ENCODE assay signal across 20 mouse cellular contexts in the genomic region with DNA sequence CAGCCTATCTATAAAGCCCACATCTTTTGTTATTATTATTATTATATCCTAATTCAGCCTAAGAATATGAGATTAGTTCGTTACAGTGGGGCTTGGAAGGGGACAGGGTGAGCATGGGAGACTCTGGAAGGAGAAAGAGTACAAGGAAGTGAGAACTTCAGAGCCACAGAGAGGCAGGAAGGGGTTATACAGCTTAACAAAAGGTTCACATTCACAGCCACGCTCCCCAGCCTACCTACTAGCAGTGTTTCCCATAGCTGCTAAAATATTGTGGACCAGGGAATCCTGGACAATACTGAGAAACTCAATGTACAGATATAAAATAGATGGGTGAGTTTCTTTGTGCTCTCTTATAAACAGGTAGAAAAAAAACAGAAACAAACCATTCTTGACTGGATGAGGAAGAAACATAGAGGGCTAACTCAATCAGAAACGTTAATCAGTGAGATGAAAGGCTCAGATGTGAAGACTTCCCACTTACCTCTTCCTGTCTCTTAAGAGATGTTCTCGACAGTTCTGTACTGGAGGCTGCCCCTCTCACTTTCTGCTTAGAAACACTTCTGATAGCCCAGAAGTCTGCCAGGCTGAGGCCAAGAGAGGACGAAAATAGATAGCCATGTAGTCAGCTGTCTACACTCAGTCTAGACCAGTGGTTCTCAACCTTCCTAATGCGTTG.
DNase-seq lines count a peak whose midpoint lies in the region; ATAC-seq lines count a peak whose summit lies in the region.
"Had no signal": no experiment of that assay in that cellular context is flagged by ENCODE, and none has a peak within 500 bp of the region (broad histone marks: within the 10 kb centered on the region; RNA-seq: fewer than 3 reads in every experiment).

No protein-coding gene starts in this region.

- peak; percentile 31 for DNase-seq in heart, adult 11 months
- DNase-seq in heart, postnatal 14 days = no peak
- DNase-seq in naive thymus-derived CD4-positive, alpha-beta T cell, adult 2 months (ENCODE audit: low read depth) = peak; percentile 53
- DNase-seq in kidney, postnatal 14 days = no peak
- no peak for DNase-seq in adrenal gland, postnatal 25 days
- DNase-seq: adrenal gland, adult 2 months; adrenal gland, postnatal 14 days; cerebellum, adult 18-20 months; cerebellum, adult 9-10 months; cerebellum, postnatal 14 days; gastrocnemius, postnatal 10 days; gastrocnemius, postnatal 36 days; heart, postnatal 10 days; heart, postnatal 4 days; kidney, adult 11 months had no signal

- ATAC-seq in activated CD4-positive, CD25-positive, alpha-beta regulatory T cell, adult 4 months = peak; percentile 66
- ATAC-seq: forebrain, embryonic 13.5 days; forebrain, embryonic 16.5 days; hindbrain, postnatal 0 days; intestine, embryonic 15.5 days had no signal

- intact Hi-C loops in heart, postnatal 14 days (cut with DNase I) = no loop called here

Comparison
In these comparisons a context has a peak if more than half of its experiments do, and no peak if none do; other contexts are left out.
1. DNase-seq: peak in heart, adult 11 months (single experiment) and naive thymus-derived CD4-positive, alpha-beta T cell, adult 2 months (single experiment); none in heart, postnatal 14 days (0 of 2), kidney, postnatal 14 days (single experiment) and adrenal gland, postnatal 25 days (single experiment).